Mouse (Mus musculus): ENCODE data around the gene Ces2c. TPM values are rescaled to one million over a fixed set of nuclear protein-coding genes. Genes with fewer than 3 reads are reported as not detected.

Ces2c gene
- polyA plus RNA-seq, 1 experiment: not detected

GRCm38 (mm10) chr8:104901746-104902145 is 54.9 kb downstream of the Ces2c start:
- Histone ChIP-seq H3K4me1 (ENCODE audit: control insufficient read depth, insufficient read depth, low read length) (no peaks in the 10 kb centered on the region), H3K27ac (ENCODE audit: insufficient read depth, low read length) (no peak overlapping the region), H3K9me3 (replicated peaks; ENCODE audit: control insufficient read depth, insufficient read depth, low read length, poor library complexity, severe bottlenecking) (no peaks in the 10 kb centered on the region), H3K27me3 (ENCODE audit: control insufficient read depth, insufficient read depth, low read length, poor library complexity, severe bottlenecking) (no peaks in the 10 kb centered on the region; the same call in 1 of the 2 replicates), H3K9ac (ENCODE audit: low read depth, poor library complexity, severe bottlenecking) (no peak overlapping the region), H3K4me3 (ENCODE audit: low read depth, low read length) (no peak overlapping the region), H3K36me3 (ENCODE audit: control insufficient read depth, insufficient read depth, low read length, poor library complexity, severe bottlenecking) (no peaks in the 10 kb centered on the region)
- TF ChIP-seq POLR2A (IDR thresholded peaks at IDR 0.05; ENCODE audit: insufficient read depth, low read length) (no peak), EP300 (IDR thresholded peaks at IDR 0.05; ENCODE audit: insufficient read depth, low read depth, low read length) (no peak), CTCF (IDR thresholded peaks at IDR 0.05; ENCODE audit: low read depth, low read length) (no peak)

Other genes starting within 250 kb of the Ces2c start
- not detected in 2 replicates for gene Cdh16, start 222.7 kb upstream of the Ces2c start, polyA plus RNA-seq (2011; ENCODE audit: insufficient read depth, insufficient read length, low read depth, missing spikeins)
- 1.4 and 1.9 TPM in 2 replicates for gene Rrad, start 215.7 kb upstream of the Ces2c start, polyA plus RNA-seq (2011; ENCODE audit: insufficient read depth, insufficient read length, low read depth, missing spikeins)
- gene Ciao2b, start 205.1 kb upstream of the Ces2c start, polyA plus RNA-seq (2011; ENCODE audit: insufficient read depth, insufficient read length, low read depth, missing spikeins): 63.4 and 71.3 TPM in 2 replicates
- gene Ces2a, start 113.1 kb upstream of the Ces2c start, polyA plus RNA-seq (2011; ENCODE audit: insufficient read depth, insufficient read length, low read depth, missing spikeins): not detected in 2 replicates
- not detected in 2 replicates for gene Ces2b, start 15.5 kb upstream of the Ces2c start, polyA plus RNA-seq (2011; ENCODE audit: insufficient read depth, insufficient read length, low read depth, missing spikeins)
- not detected in 2 replicates for gene Ces2e, start 79.2 kb downstream of the Ces2c start, polyA plus RNA-seq (2011; ENCODE audit: insufficient read depth, insufficient read length, low read depth, missing spikeins)
- gene Ces2f, start 100.3 kb downstream of the Ces2c start, polyA plus RNA-seq (2011; ENCODE audit: insufficient read depth, insufficient read length, low read depth, missing spikeins): 0.15 and 0.16 TPM in 2 replicates
- 0.41 TPM in 1 of 2 replicates, not detected in the other for gene Ces2g, start 114.7 kb downstream of the Ces2c start, polyA plus RNA-seq (2011; ENCODE audit: insufficient read depth, insufficient read length, low read depth, missing spikeins)
- gene Ces2h, start 153.8 kb downstream of the Ces2c start, polyA plus RNA-seq (2011; ENCODE audit: insufficient read depth, insufficient read length, low read depth, missing spikeins): not detected in 2 replicates
- not detected in 2 replicates for gene Ces3a, start 201.5 kb downstream of the Ces2c start, polyA plus RNA-seq (2011; ENCODE audit: insufficient read depth, insufficient read length, low read depth, missing spikeins)
- not detected in 2 replicates for gene Ces3b, start 236.7 kb downstream of the Ces2c start, polyA plus RNA-seq (2011; ENCODE audit: insufficient read depth, insufficient read length, low read depth, missing spikeins)